Mouse (Mus musculus) midbrain, embryonic 13.5 days (tissue): ENCODE measurements around the gene Agtrap. TPM values are rescaled to one million over a fixed set of nuclear protein-coding genes. Genes with fewer than 3 reads are reported as not detected.

Source experiments
- ATAC-seq: fragments of 200-750 bp; cut with Nextera tagmentation; 2 replicates; pipeline ENCODE4 v1.8.0; 2017; ENCODE audit warnings: mild to moderate bottlenecking, moderate TSS enrichment, moderate library complexity
- H3K27ac ChIP-seq: fragments of 300-500 bp; sonication (generic); 2 replicates; pipeline ENCODE4 v1.5.1; 2015; ENCODE audit warnings: inconsistent platforms, mild to moderate bottlenecking, moderate library complexity
- H3K27me3 ChIP-seq: fragments of 300-500 bp; sonication (generic); 2 replicates; pipeline ENCODE4 v1.6.1; 2015; ENCODE audit warnings: mild to moderate bottlenecking, inconsistent platforms
- H3K36me3 ChIP-seq: fragments of 300-500 bp; sonication (generic); 2 replicates; pipeline ENCODE4 v1.6.1; 2015; ENCODE audit warnings: mild to moderate bottlenecking, inconsistent platforms
- H3K4me1 ChIP-seq: fragments of 300-500 bp; sonication (generic); replicated peaks from 2 replicates; pipeline ENCODE4 v1.6.1; 2015; ENCODE audit warnings: inconsistent platforms
- H3K4me2 ChIP-seq: fragments of 300-500 bp; sonication (generic); replicated peaks from 2 replicates; pipeline ENCODE4 v1.6.1; 2015; ENCODE audit warnings: moderate library complexity, mild to moderate bottlenecking, inconsistent platforms
- H3K4me3 ChIP-seq: fragments of 300-500 bp; sonication (generic); replicated peaks from 2 replicates; pipeline ENCODE4 v1.5.1; 2015; ENCODE audit warnings: mild to moderate bottlenecking, inconsistent platforms
- H3K9ac ChIP-seq: fragments of 300-500 bp; sonication (generic); replicated peaks from 2 replicates; pipeline ENCODE4 v1.6.1; 2015; ENCODE audit warnings: mild to moderate bottlenecking, inconsistent platforms
- H3K9me3 ChIP-seq: fragments of 300-500 bp; sonication (generic); 2 replicates; pipeline ENCODE4 v1.6.1; 2016; ENCODE audit warnings: mild to moderate bottlenecking, inconsistent platforms
- WGBS: fragments of 180-500 bp; shearing (Covaris S2); methylation state at CpG from one replicate; pipeline ENCODE4 v1.1.7; 2015; 5-methylcytosine and 5-hydroxymethylcytosine counted together
- polyA plus RNA-seq: library from polyadenylated mRNA; unstranded; fragments of >200 nt; fragmentation: Nextera tagmentation; extraction: Ambion mirVana; gene quantifications from 2 replicates; pipeline ENCODE4 v1.2.1, GENCODE M21; 2015

Gene Agtrap
- polyA plus RNA-seq, 1 experiment from 2014 or later = 7.9 TPM

- WGBS = 16% methylated on average over 29 of the region's 29 CpGs
- no peaks in the 10 kb centered on the region for H3K9me3 ChIP-seq
- no peak overlapping the region for H3K4me3 ChIP-seq
- H3K27me3 ChIP-seq = no peaks in the 10 kb centered on the region
- peak overlapping the region; percentile 63 for H3K27ac ChIP-seq
- peaks cover 36% of the 10 kb centered on the region for H3K36me3 ChIP-seq
- H3K9ac ChIP-seq = peak overlapping the region; percentile 24; the same call in 1 of the 2 replicates
- ATAC-seq = peak; percentile 92
- H3K4me2 ChIP-seq = peak overlapping the region; percentile 43
- H3K4me1 ChIP-seq = peaks cover 12% of the 10 kb centered on the region
These were observed 14.1 kb upstream of the Agtrap start for GRCm38 (mm10) chr4:148101801-148102527.

GRCm38 (mm10) chr4:148098666-148099065 is 10.8 kb upstream of the Agtrap start:
- Histone ChIP-seq H3K4me2 (no peak overlapping the region), H3K27ac (no peak overlapping the region), H3K27me3 (no peaks in the 10 kb centered on the region), H3K4me1 (peaks cover 12% of the 10 kb centered on the region), H3K9ac (no peak overlapping the region), H3K36me3 (peaks cover 19% of the 10 kb centered on the region), H3K4me3 (no peak overlapping the region), H3K9me3 (no peaks in the 10 kb centered on the region)
- 97% methylated on average over 3 of the region's 3 CpGs for WGBS
- no peak for ATAC-seq

- WGBS = 90% methylated on average over 2 of the region's 2 CpGs
- Histone ChIP-seq H3K4me3 (no peak overlapping the region), H3K4me2 (no peak overlapping the region), H3K9ac (0 out of 2 replicates have a peak overlapping the region, but pooled peaks have one; percentile 28), H3K4me1 (peaks cover 12% of the 10 kb centered on the region), H3K36me3 (peaks cover 19% of the 10 kb centered on the region), H3K27me3 (no peaks in the 10 kb centered on the region), H3K27ac (peak overlapping the region; percentile 53), H3K9me3 (no peaks in the 10 kb centered on the region)
- ATAC-seq = no peak
These were observed 10.1 kb upstream of the Agtrap start for GRCm38 (mm10) chr4:148097936-148098335.

GRCm38 (mm10) chr4:148095081-148095480 is 7.2 kb upstream of the Agtrap start:
- H3K36me3 ChIP-seq = peaks cover 4% of the 10 kb centered on the region; the same call in 1 of the 2 replicates
- 78% methylated on average over 4 of the region's 4 CpGs for WGBS
- no peak overlapping the region for H3K4me2 ChIP-seq
- no peaks in the 10 kb centered on the region for H3K4me1 ChIP-seq
- H3K9ac ChIP-seq = no peak overlapping the region
- no peak overlapping the region for H3K4me3 ChIP-seq
- no peaks in the 10 kb centered on the region for H3K27me3 ChIP-seq
- no peak overlapping the region for H3K27ac ChIP-seq
- H3K9me3 ChIP-seq = no peaks in the 10 kb centered on the region
- no peak for ATAC-seq

- Histone ChIP-seq H3K4me2 (no peak overlapping the region), H3K36me3 (no peaks in the 10 kb centered on the region), H3K27ac (no peak overlapping the region), H3K4me3 (no peak overlapping the region), H3K9me3 (no peaks in the 10 kb centered on the region), H3K4me1 (peaks cover 2% of the 10 kb centered on the region), H3K27me3 (no peaks in the 10 kb centered on the region), H3K9ac (no peak overlapping the region)
- no peak for ATAC-seq
- 82% methylated on average over 5 of the region's 5 CpGs for WGBS
These were observed 6.3 kb upstream of the Agtrap start for GRCm38 (mm10) chr4:148094161-148094560.

GRCm38 (mm10) chr4:148092551-148093271 is 4.9 kb upstream of the Agtrap start:
- Histone ChIP-seq H3K27me3 (no peaks in the 10 kb centered on the region), H3K4me2 (no peak overlapping the region), H3K27ac (no peak overlapping the region), H3K4me1 (peaks cover 17% of the 10 kb centered on the region), H3K9me3 (no peaks in the 10 kb centered on the region), H3K4me3 (no peak overlapping the region), H3K9ac (no peak overlapping the region), H3K36me3 (no peaks in the 10 kb centered on the region)
- ATAC-seq = no peak
- 89% methylated on average over 11 of the region's 11 CpGs for WGBS

- no peaks in the 10 kb centered on the region for H3K36me3 ChIP-seq
- no peaks in the 10 kb centered on the region for H3K9me3 ChIP-seq
- WGBS = 89% methylated on average over 1 of the region's 1 CpGs
- H3K4me1 ChIP-seq = peaks cover 27% of the 10 kb centered on the region
- H3K9ac ChIP-seq = no peak overlapping the region
- no peak overlapping the region for H3K4me3 ChIP-seq
- no peaks in the 10 kb centered on the region for H3K27me3 ChIP-seq
- no peak for ATAC-seq
- H3K27ac ChIP-seq = no peak overlapping the region
- no peak overlapping the region for H3K4me2 ChIP-seq
These were observed 3.4 kb upstream of the Agtrap start for GRCm38 (mm10) chr4:148091181-148091580.

- H3K9ac ChIP-seq = no peak overlapping the region
- H3K9me3 ChIP-seq = no peaks in the 10 kb centered on the region
- H3K27me3 ChIP-seq = no peaks in the 10 kb centered on the region
- no peaks in the 10 kb centered on the region for H3K36me3 ChIP-seq
- no peak overlapping the region for H3K4me2 ChIP-seq
- ATAC-seq = no peak
- H3K4me3 ChIP-seq = no peak overlapping the region
- H3K27ac ChIP-seq = no peak overlapping the region
- 67% methylated on average over 4 of the region's 4 CpGs for WGBS
- peaks cover 37% of the 10 kb centered on the region for H3K4me1 ChIP-seq
These were observed 1.3 kb upstream of the Agtrap start for GRCm38 (mm10) chr4:148089166-148089565.

- Histone ChIP-seq H3K36me3 (no peaks in the 10 kb centered on the region), H3K9ac (peak overlapping the region; percentile 74), H3K27me3 (no peaks in the 10 kb centered on the region), H3K9me3 (no peaks in the 10 kb centered on the region), H3K4me3 (peak overlapping the region; percentile 54), H3K27ac (no peak overlapping the region), H3K4me2 (peak overlapping the region; percentile 76), H3K4me1 (peaks cover 45% of the 10 kb centered on the region)
- 3% methylated on average over 30 of the region's 30 CpGs for WGBS
- peak; percentile 76 for ATAC-seq
These were observed 532 bp downstream of the Agtrap start for GRCm38 (mm10) chr4:148087091-148087906.

- no peak overlapping the region for H3K9ac ChIP-seq
- H3K36me3 ChIP-seq = no peaks in the 10 kb centered on the region
- H3K4me2 ChIP-seq = no peak overlapping the region
- H3K27me3 ChIP-seq = no peaks in the 10 kb centered on the region
- H3K4me1 ChIP-seq = peaks cover 45% of the 10 kb centered on the region
- no peaks in the 10 kb centered on the region for H3K9me3 ChIP-seq
- ATAC-seq = no peak
- no peak overlapping the region for H3K27ac ChIP-seq
- WGBS = 74% methylated on average over 3 of the region's 3 CpGs
- no peak overlapping the region for H3K4me3 ChIP-seq
These were observed 1.9 kb downstream of the Agtrap start for GRCm38 (mm10) chr4:148085907-148086305.

- Histone ChIP-seq H3K27ac (no peak overlapping the region), H3K27me3 (no peaks in the 10 kb centered on the region), H3K4me3 (no peak overlapping the region), H3K9me3 (no peaks in the 10 kb centered on the region), H3K4me2 (no peak overlapping the region), H3K9ac (no peak overlapping the region), H3K36me3 (no peaks in the 10 kb centered on the region), H3K4me1 (peaks cover 45% of the 10 kb centered on the region)
- ATAC-seq = no peak
- 45% methylated on average over 10 of the region's 10 CpGs for WGBS
These were observed 2.5 kb downstream of the Agtrap start for GRCm38 (mm10) chr4:148085131-148085906.
